Comparison of ENCODE assay signal across 9 mouse cellular contexts in the genomic region with DNA sequence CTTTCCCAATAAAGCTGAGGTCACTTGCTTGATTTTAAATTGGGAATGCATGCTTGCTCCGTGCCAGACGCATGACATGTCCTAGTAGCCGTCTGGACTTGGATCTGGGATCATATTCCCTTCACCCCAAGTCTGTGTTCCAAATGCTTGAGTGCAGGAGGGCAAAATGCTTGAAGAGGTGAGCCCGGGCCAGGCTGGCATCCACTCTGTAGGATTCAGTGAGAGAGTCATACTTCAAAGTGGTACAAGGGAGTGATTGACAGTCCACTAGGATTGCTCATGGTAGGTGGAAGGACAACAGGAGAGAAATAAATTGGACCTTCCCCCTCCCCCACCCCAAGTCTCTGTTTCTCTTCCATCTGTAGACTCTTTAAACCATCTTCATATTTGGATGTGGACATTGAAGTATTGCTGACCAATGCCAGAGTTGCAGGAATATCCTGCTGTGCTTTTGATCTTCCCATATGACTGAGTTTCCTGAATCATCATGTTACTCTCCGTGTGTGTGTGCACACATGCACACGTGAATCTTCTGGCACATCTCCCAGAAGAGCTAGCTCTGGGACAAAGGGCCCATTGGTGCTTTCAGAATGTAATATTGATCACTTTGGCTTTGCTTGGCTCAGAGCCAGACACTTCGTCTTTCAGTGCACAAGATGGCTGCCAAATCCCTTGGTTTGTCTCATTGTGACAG. TPM values are rescaled to one million over a fixed set of nuclear protein-coding genes. Genes with fewer than 3 reads are reported as not detected.
DNase-seq lines count a peak whose midpoint lies in the region; ATAC-seq and TF ChIP-seq lines count a peak whose summit lies in the region.
"Had no signal": no experiment of that assay in that cellular context is flagged by ENCODE, and none has a peak within 500 bp of the region (broad histone marks: within the 10 kb centered on the region; RNA-seq: fewer than 3 reads in every experiment).

No protein-coding gene starts in this region.

- 22% methylated on average over 7 of the region's 7 CpGs for WGBS in liver, adult 2 months
- 71% methylated on average over 7 of the region's 7 CpGs for WGBS in liver, embryonic 11.5 days
- WGBS in forebrain, embryonic 16.5 days = 28% methylated on average over 7 of the region's 7 CpGs
- 68% methylated on average over 7 of the region's 7 CpGs for WGBS in intestine, embryonic 16.5 days

- no peak for TF ChIP-seq POLR2A in liver, adult 2 months (IDR thresholded peaks at IDR 0.05; ENCODE audit: extremely low read depth, insufficient read depth, low read length)

- H3K27ac ChIP-seq in liver, adult 2 months (replicated peaks; ENCODE audit: insufficient read depth, low read depth, low read length) = no peak overlapping the region; the same call in 1 of the 2 replicates
- no peak overlapping the region for H3K27ac ChIP-seq in liver, embryonic 11.5 days (ENCODE audit: low read depth, low read length)
- peak overlapping the region; percentile 33; the same call in 1 of the 2 replicates for H3K27ac ChIP-seq in forebrain, embryonic 16.5 days (ENCODE audit: low read length)
- no peak overlapping the region for H3K27ac ChIP-seq in intestine, embryonic 16.5 days (ENCODE audit: low read length)
- H3K27ac ChIP-seq: embryonic facial prominence, embryonic 15.5 days had no signal

- DNase-seq in cerebellum, postnatal 10 days = peak; percentile 66 to 69
- no peak for DNase-seq in cerebellum, adult 18-20 months
- DNase-seq in liver, adult 2 months (ENCODE audit: extremely low read depth, low read depth, low spot score) = peak; percentile 90
- DNase-seq in liver, embryonic 11.5 days (ENCODE audit: low spot score) = no peak
- DNase-seq in mesoderm, embryonic 11.5 days (ENCODE audit: low read depth, low spot score) = peak; percentile 58

- no peaks in the 10 kb centered on the region for H3K9me3 ChIP-seq in liver, embryonic 11.5 days (ENCODE audit: control insufficient read depth, low read length)
- H3K9me3 ChIP-seq in forebrain, embryonic 16.5 days (ENCODE audit: control insufficient read depth, low read length) = no peaks in the 10 kb centered on the region
- H3K9me3 ChIP-seq in intestine, embryonic 16.5 days (ENCODE audit: control insufficient read depth, low read length) = no peaks in the 10 kb centered on the region
- H3K9me3 ChIP-seq: embryonic facial prominence, embryonic 15.5 days had no signal

- no peaks in the 10 kb centered on the region for H3K36me3 ChIP-seq in liver, adult 2 months (ENCODE audit: control insufficient read depth, insufficient read depth, low read length)
- no peaks in the 10 kb centered on the region for H3K36me3 ChIP-seq in liver, embryonic 11.5 days (ENCODE audit: control insufficient read depth, insufficient read depth, low read length)
- no peaks in the 10 kb centered on the region for H3K36me3 ChIP-seq in forebrain, embryonic 16.5 days (ENCODE audit: control insufficient read depth, insufficient read depth)
- no peaks in the 10 kb centered on the region for H3K36me3 ChIP-seq in intestine, embryonic 16.5 days (ENCODE audit: control insufficient read depth, insufficient read depth, low read length)
- H3K36me3 ChIP-seq: embryonic facial prominence, embryonic 15.5 days had no signal

- H3K79me2 ChIP-seq in liver, adult 2 months (ENCODE audit: control insufficient read depth, insufficient read depth, low read length) = no peaks in the 10 kb centered on the region

- 0 out of 2 replicates have a peak overlapping the region, but pooled peaks have one; percentile 1 for H3K4me3 ChIP-seq in liver, adult 2 months (ENCODE audit: insufficient read depth, low read depth, low read length)
- no peak overlapping the region for H3K4me3 ChIP-seq in liver, embryonic 11.5 days (ENCODE audit: low read depth, low read length)
- H3K4me3 ChIP-seq in forebrain, embryonic 16.5 days (replicated peaks; ENCODE audit: low read length) = no peak overlapping the region
- H3K4me3 ChIP-seq in intestine, embryonic 16.5 days (ENCODE audit: low read length) = no peak overlapping the region
- H3K4me3 ChIP-seq: embryonic facial prominence, embryonic 15.5 days had no signal

- H3K4me2 ChIP-seq in liver, embryonic 11.5 days = no peak overlapping the region
- H3K4me2 ChIP-seq in forebrain, embryonic 16.5 days (ENCODE audit: low read length) = no peak overlapping the region
- no peak overlapping the region for H3K4me2 ChIP-seq in intestine, embryonic 16.5 days (ENCODE audit: low read depth, low read length)
- H3K4me2 ChIP-seq: embryonic facial prominence, embryonic 15.5 days had no signal

- no peak for TF ChIP-seq CTCF in liver, adult 2 months (IDR thresholded peaks at IDR 0.05; ENCODE audit: low read depth, low read length)

- no peak for ATAC-seq in liver, embryonic 11.5 days (replicated peaks; ENCODE audit: low FRiP score)
- ATAC-seq in forebrain, embryonic 16.5 days = peak; percentile 63
- no peak for ATAC-seq in intestine, embryonic 16.5 days
- no peak for ATAC-seq in granulocyte monocyte progenitor cell, adult 5-6 weeks (replicated peaks; ENCODE audit: poor library complexity, severe bottlenecking)

- no peak overlapping the region for H3K9ac ChIP-seq in liver, adult 2 months (ENCODE audit: low read depth, low read length)
- H3K9ac ChIP-seq in liver, embryonic 11.5 days (ENCODE audit: low read depth, low read length) = no peak overlapping the region
- no peak overlapping the region for H3K9ac ChIP-seq in forebrain, embryonic 16.5 days (replicated peaks; ENCODE audit: low read depth, low read length)
- no peak overlapping the region for H3K9ac ChIP-seq in intestine, embryonic 16.5 days (ENCODE audit: low read depth, low read length)
- H3K9ac ChIP-seq: embryonic facial prominence, embryonic 15.5 days had no signal

- H3K27me3 ChIP-seq in liver, adult 2 months (ENCODE audit: control insufficient read depth, insufficient read depth, low read length) = no peaks in the 10 kb centered on the region
- H3K27me3 ChIP-seq in liver, embryonic 11.5 days (replicated peaks; ENCODE audit: control insufficient read depth, insufficient read depth, low read length) = no peaks in the 10 kb centered on the region
- H3K27me3 ChIP-seq in forebrain, embryonic 16.5 days (replicated peaks; ENCODE audit: control insufficient read depth, insufficient read depth, low read length) = no peaks in the 10 kb centered on the region
- no peaks in the 10 kb centered on the region for H3K27me3 ChIP-seq in intestine, embryonic 16.5 days (replicated peaks; ENCODE audit: control insufficient read depth, insufficient read depth, low read length)
- H3K27me3 ChIP-seq: embryonic facial prominence, embryonic 15.5 days had no signal

- H3K4me1 ChIP-seq in liver, adult 2 months (ENCODE audit: control insufficient read depth, insufficient read depth, low read length) = 0 out of 2 replicates have a peak, but pooled peaks cover 3% of the 10 kb centered on the region
- no peaks in the 10 kb centered on the region; the same call in 1 of the 2 replicates for H3K4me1 ChIP-seq in liver, embryonic 11.5 days (replicated peaks; ENCODE audit: control insufficient read depth, insufficient read depth, low read length)
- H3K4me1 ChIP-seq in forebrain, embryonic 16.5 days (replicated peaks; ENCODE audit: control insufficient read depth, insufficient read depth, low read length) = peaks cover 18% of the 10 kb centered on the region
- H3K4me1 ChIP-seq in intestine, embryonic 16.5 days (ENCODE audit: control insufficient read depth, insufficient read depth, low read length) = no peaks in the 10 kb centered on the region
- H3K4me1 ChIP-seq: embryonic facial prominence, embryonic 15.5 days had no signal

RNA-seq across cellular contexts. Expression of gene Prrx1, which starts 25.2 kb away (rescaled TPM):
- 0.40 and 0.46 TPM in 2 replicates for total RNA-seq in liver, adult 2 months (2014; rRNA removed)
- polyA plus RNA-seq in liver, adult 2 months (2012; rRNA removed) = 0.04 and 0.06 TPM in 2 replicates
- 3.0 and 3.3 TPM in 2 replicates for polyA plus RNA-seq in liver, embryonic 11.5 days (2014; fragmentation: Nextera tagmentation; extraction: Ambion mirVana)
- polyA plus RNA-seq in forebrain, embryonic 16.5 days (2015; fragmentation: Nextera tagmentation; extraction: Ambion mirVana) = 3.4 and 6.3 TPM in 2 replicates
- 5.7 and 7.9 TPM in 2 replicates for polyA plus RNA-seq in intestine, embryonic 16.5 days (2015; fragmentation: Nextera tagmentation; extraction: Ambion mirVana)
- not detected in 2 replicates for total RNA-seq in granulocyte monocyte progenitor cell, adult 5-6 weeks (2014; fragmentation: Nextera tagmentation)
- not detected in 2 replicates for total RNA-seq in granulocyte monocyte progenitor cell, adult 5-6 weeks (2017)

Comparison
In these comparisons a context has a peak if more than half of its experiments do, and no peak if none do; other contexts are left out.
1. DNase-seq: peak in cerebellum, postnatal 10 days (2 of 2), liver, adult 2 months (single experiment) and mesoderm, embryonic 11.5 days (single experiment); none in cerebellum, adult 18-20 months (0 of 2) and liver, embryonic 11.5 days (single experiment).